Mouse (Mus musculus): ENCODE measurements at regions not wholly inside any gene's neighbourhood (a gene's known extent, or its start where the extent isn't known, plus 50 kb on each side); places are given as distances from the start of the nearest gene placed in this dataset.
A peak's percentile ranks its signal among the peaks of the same experiment; 100 is the strongest.

- Histone ChIP-seq H3K36me3 (replicated peaks) (no peaks in the 10 kb centered on the region), H3K4me3 (ENCODE audit: low read depth, low read length) (no peak overlapping the region), H3K9me3 (replicated peaks) (peaks cover 16% of the 10 kb centered on the region), H3K27me3 (ENCODE audit: insufficient read depth, low read length) (no peaks in the 10 kb centered on the region), H3K4me1 (ENCODE audit: insufficient read depth, low read depth, low read length) (no peaks in the 10 kb centered on the region)
- no peak for TF ChIP-seq GATA1 (IDR thresholded peaks at IDR 0.05; ENCODE audit: borderline replicate concordance, low read length)
- no peak for TF ChIP-seq GATA2 (IDR thresholded peaks at IDR 0.05; ENCODE audit: borderline replicate concordance, low read depth, low read length)
- no peak for TF ChIP-seq TAL1 (conservative IDR thresholded peaks at IDR 0.05; ENCODE audit: low read depth, low read length)
- no peak for TF ChIP-seq CTCF (IDR thresholded peaks at IDR 0.05; ENCODE audit: low read depth, low read length)
- no peak for TF ChIP-seq POLR2AphosphoS5 (IDR thresholded peaks at IDR 0.05; ENCODE audit: insufficient replicate concordance, low read depth, low read length)
- DNase-seq (ENCODE audit: low spot score) = no peak
- ATAC-seq (ENCODE audit: extremely low read depth, insufficient number of reproducible peaks, low FRiP score, poor library complexity, severe bottlenecking) = no peak
Measured at GRCm38 (mm10) chr1:41412078-41412477, 606.7 kb downstream of the Tmem182 start.

GRCm38 (mm10) chr1:41420489-41421327 is 615.3 kb downstream of the Tmem182 start:
- Histone ChIP-seq H3K4me3 (ENCODE audit: low read depth, low read length) (no peak overlapping the region), H3K36me3 (replicated peaks) (no peaks in the 10 kb centered on the region), H3K9me3 (replicated peaks) (peaks cover 21% of the 10 kb centered on the region), H3K27me3 (ENCODE audit: insufficient read depth, low read length) (no peaks in the 10 kb centered on the region), H3K4me1 (ENCODE audit: insufficient read depth, low read depth, low read length) (no peaks in the 10 kb centered on the region)
- DNase-seq (ENCODE audit: low spot score) (no peak), ATAC-seq (ENCODE audit: extremely low read depth, insufficient number of reproducible peaks, low FRiP score, poor library complexity, severe bottlenecking) (no peak)
- TF ChIP-seq CTCF (IDR thresholded peaks at IDR 0.05; ENCODE audit: low read depth, low read length) (no peak), POLR2AphosphoS5 (IDR thresholded peaks at IDR 0.05; ENCODE audit: insufficient replicate concordance, low read depth, low read length) (no peak), TAL1 (conservative IDR thresholded peaks at IDR 0.05; ENCODE audit: low read depth, low read length) (no peak), GATA1 (IDR thresholded peaks at IDR 0.05; ENCODE audit: borderline replicate concordance, low read length) (no peak), GATA2 (IDR thresholded peaks at IDR 0.05; ENCODE audit: borderline replicate concordance, low read depth, low read length) (no peak)

GRCm38 (mm10) chr1:41427853-41428252 is 622.5 kb downstream of the Tmem182 start:
- Histone ChIP-seq H3K36me3 (replicated peaks) (no peaks in the 10 kb centered on the region), H3K9me3 (replicated peaks) (peaks cover 24% of the 10 kb centered on the region), H3K27me3 (ENCODE audit: insufficient read depth, low read length) (no peaks in the 10 kb centered on the region), H3K4me1 (ENCODE audit: insufficient read depth, low read depth, low read length) (no peaks in the 10 kb centered on the region), H3K4me3 (ENCODE audit: low read depth, low read length) (no peak overlapping the region)
- ATAC-seq (ENCODE audit: extremely low read depth, insufficient number of reproducible peaks, low FRiP score, poor library complexity, severe bottlenecking) = no peak
- TF ChIP-seq GATA2 (IDR thresholded peaks at IDR 0.05; ENCODE audit: borderline replicate concordance, low read depth, low read length) (no peak), CTCF (IDR thresholded peaks at IDR 0.05; ENCODE audit: low read depth, low read length) (no peak), GATA1 (IDR thresholded peaks at IDR 0.05; ENCODE audit: borderline replicate concordance, low read length) (no peak), TAL1 (conservative IDR thresholded peaks at IDR 0.05; ENCODE audit: low read depth, low read length) (no peak), POLR2AphosphoS5 (IDR thresholded peaks at IDR 0.05; ENCODE audit: insufficient replicate concordance, low read depth, low read length) (no peak)
- no peak for DNase-seq (ENCODE audit: low spot score)

- no peaks in the 10 kb centered on the region for H3K27me3 ChIP-seq (ENCODE audit: insufficient read depth, low read length)
- DNase-seq (ENCODE audit: low spot score) (no peak), ATAC-seq (ENCODE audit: extremely low read depth, insufficient number of reproducible peaks, low FRiP score, poor library complexity, severe bottlenecking) (no peak)
- H3K9me3 ChIP-seq (replicated peaks) = peaks cover 18% of the 10 kb centered on the region
- H3K4me3 ChIP-seq (ENCODE audit: low read depth, low read length) = no peak overlapping the region
- no peaks in the 10 kb centered on the region for H3K36me3 ChIP-seq (replicated peaks)
- no peak for TF ChIP-seq CTCF (IDR thresholded peaks at IDR 0.05; ENCODE audit: low read depth, low read length)
- TF ChIP-seq GATA2 (IDR thresholded peaks at IDR 0.05; ENCODE audit: borderline replicate concordance, low read depth, low read length) = no peak
- no peak for TF ChIP-seq GATA1 (IDR thresholded peaks at IDR 0.05; ENCODE audit: borderline replicate concordance, low read length)
- no peak for TF ChIP-seq POLR2AphosphoS5 (IDR thresholded peaks at IDR 0.05; ENCODE audit: insufficient replicate concordance, low read depth, low read length)
- no peaks in the 10 kb centered on the region for H3K4me1 ChIP-seq (ENCODE audit: insufficient read depth, low read depth, low read length)
Measured at GRCm38 (mm10) chr1:41431127-41431690, 625.8 kb downstream of the Tmem182 start.

- H3K9me3 ChIP-seq (replicated peaks) = peaks cover 19% of the 10 kb centered on the region
- H3K4me3 ChIP-seq (ENCODE audit: low read depth, low read length) = no peak overlapping the region
- TF ChIP-seq GATA2 (IDR thresholded peaks at IDR 0.05; ENCODE audit: borderline replicate concordance, low read depth, low read length) (no peak), CTCF (IDR thresholded peaks at IDR 0.05; ENCODE audit: low read depth, low read length) (no peak), GATA1 (IDR thresholded peaks at IDR 0.05; ENCODE audit: borderline replicate concordance, low read length) (no peak), POLR2AphosphoS5 (IDR thresholded peaks at IDR 0.05; ENCODE audit: insufficient replicate concordance, low read depth, low read length) (no peak), TAL1 (conservative IDR thresholded peaks at IDR 0.05; ENCODE audit: low read depth, low read length) (no peak)
- H3K36me3 ChIP-seq (replicated peaks) = no peaks in the 10 kb centered on the region
- no peaks in the 10 kb centered on the region for H3K4me1 ChIP-seq (ENCODE audit: insufficient read depth, low read depth, low read length)
- no peak for ATAC-seq (ENCODE audit: extremely low read depth, insufficient number of reproducible peaks, low FRiP score, poor library complexity, severe bottlenecking)
- H3K27me3 ChIP-seq (ENCODE audit: insufficient read depth, low read length) = no peaks in the 10 kb centered on the region
- DNase-seq (ENCODE audit: low spot score) = no peak
Measured at GRCm38 (mm10) chr1:41435379-41435778, 630.0 kb downstream of the Tmem182 start.

- Histone ChIP-seq H3K4me3 (ENCODE audit: low read depth, low read length) (no peak overlapping the region), H3K9me3 (replicated peaks) (peaks cover 2% of the 10 kb centered on the region; the same call in 1 of the 2 replicates), H3K36me3 (replicated peaks) (no peaks in the 10 kb centered on the region), H3K4me1 (ENCODE audit: insufficient read depth, low read depth, low read length) (no peaks in the 10 kb centered on the region), H3K27me3 (ENCODE audit: insufficient read depth, low read length) (no peaks in the 10 kb centered on the region)
- TF ChIP-seq CTCF (IDR thresholded peaks at IDR 0.05; ENCODE audit: low read depth, low read length) = no peak
- TF ChIP-seq GATA2 (IDR thresholded peaks at IDR 0.05; ENCODE audit: borderline replicate concordance, low read depth, low read length) = no peak
- no peak for TF ChIP-seq TAL1 (conservative IDR thresholded peaks at IDR 0.05; ENCODE audit: low read depth, low read length)
- TF ChIP-seq GATA1 (IDR thresholded peaks at IDR 0.05; ENCODE audit: borderline replicate concordance, low read length) = no peak
- no peak for TF ChIP-seq POLR2AphosphoS5 (IDR thresholded peaks at IDR 0.05; ENCODE audit: insufficient replicate concordance, low read depth, low read length)
- DNase-seq (ENCODE audit: low spot score) (no peak), ATAC-seq (ENCODE audit: extremely low read depth, insufficient number of reproducible peaks, low FRiP score, poor library complexity, severe bottlenecking) (peak; percentile 43)
Measured at GRCm38 (mm10) chr1:41449972-41450371, 644.6 kb downstream of the Tmem182 start.
